Mouse (Mus musculus) limb, embryonic 14.5 days (tissue): Measurements from ENCODE around the gene Stpg2. TPM values are rescaled to one million over a fixed set of nuclear protein-coding genes. Genes with fewer than 3 reads are reported as not detected.

Experiments used
- ATAC-seq: fragments of 200-750 bp; cut with Nextera tagmentation; 2 replicates; pipeline ENCODE4 v1.8.0; 2017; ENCODE audit warnings: low read depth, moderate number of reproducible peaks, moderate TSS enrichment; ENCODE audit not compliant: low FRiP score
- DNase-seq: peaks from one replicate; pipeline ENCODE4 v3.0.0-alpha.2; 2015; ENCODE audit warnings: low spot score
- H3K27ac ChIP-seq: fragments of 300-500 bp; sonication (generic); replicated peaks from 2 replicates; pipeline ENCODE4 v1.5.1; 2014; ENCODE audit warnings: low read depth, mild to moderate bottlenecking, low read length, moderate library complexity, mixed read lengths
- H3K27me3 ChIP-seq: fragments of 300-500 bp; sonication (generic); 2 replicates; pipeline ENCODE4 v1.6.1; 2014; ENCODE audit warnings: low read length, mixed read lengths; ENCODE audit not compliant: control insufficient read depth, insufficient read depth
- H3K36me3 ChIP-seq: fragments of 300-500 bp; sonication (generic); 2 replicates; pipeline ENCODE4 v1.6.1; 2014; ENCODE audit warnings: mild to moderate bottlenecking, low read length, moderate library complexity, mixed read lengths; ENCODE audit not compliant: control insufficient read depth, insufficient read depth
- H3K4me1 ChIP-seq: fragments of 300-500 bp; sonication (generic); 2 replicates; pipeline ENCODE4 v1.6.1; 2014; ENCODE audit warnings: antibody characterized with exemption, low read length, mixed read lengths; ENCODE audit not compliant: control insufficient read depth, insufficient read depth
- H3K4me2 ChIP-seq: fragments of 300-500 bp; sonication (generic); replicated peaks from 2 replicates; pipeline ENCODE4 v1.6.1; 2014; ENCODE audit warnings: low read depth, mild to moderate bottlenecking, low read length, moderate library complexity; ENCODE audit not compliant: severe bottlenecking
- H3K4me3 ChIP-seq: fragments of 300-500 bp; sonication (generic); replicated peaks from 2 replicates; pipeline ENCODE4 v1.5.1; 2014; ENCODE audit warnings: low read length
- H3K9ac ChIP-seq: fragments of 300-500 bp; sonication (generic); 2 replicates; pipeline ENCODE4 v1.6.1; 2014; ENCODE audit warnings: mild to moderate bottlenecking, low read depth, low read length, moderate library complexity; ENCODE audit not compliant: severe bottlenecking
- H3K9me3 ChIP-seq: fragments of 300-500 bp; sonication (generic); 2 replicates; pipeline ENCODE4 v1.6.1; 2016; ENCODE audit warnings: low read length; ENCODE audit not compliant: control insufficient read depth
- POLR2A ChIP-seq: fragments of 200-500 bp; IDR thresholded peaks from 2 replicates; pipeline ENCODE4 v1.8.0; 2012; ENCODE audit warnings: inconsistent platforms, mild to moderate bottlenecking, moderate library complexity, borderline replicate concordance; ENCODE audit not compliant: insufficient read depth, insufficient read length; ENCODE audit errors: extremely low read depth
- WGBS: fragments of 180-500 bp; shearing (Covaris S2); extraction: QIAGEN DNeasy Blood & Tissue Kit; methylation state at CpG from one replicate; pipeline ENCODE4 v1.1.7; 2014; 5-methylcytosine and 5-hydroxymethylcytosine counted together
- polyA plus RNA-seq, 2 experiments: library from polyadenylated mRNA; depleted of rRNA in 1 of 2; stranded (reverse) in 1 of 2; unstranded in 1 of 2; fragments of >200 nt; fragmentation: Nextera tagmentation in 1 of 2; extraction: Ambion mirVana in 1 of 2; gene quantifications; 2 replicates each; pipeline versions ENCODE4 v1.2.1 to v1.2.3; 2012 to 2014

Gene Stpg2
- polyA plus RNA-seq, 2 experiments = not detected

- WGBS = 66% methylated on average over 5 of the region's 5 CpGs
- Histone ChIP-seq H3K4me1 (no peaks in the 10 kb centered on the region), H3K27me3 (no peaks in the 10 kb centered on the region), H3K4me3 (no peak overlapping the region), H3K36me3 (no peaks in the 10 kb centered on the region), H3K9ac (no peak overlapping the region), H3K27ac (no peak overlapping the region), H3K4me2 (no peak overlapping the region), H3K9me3 (no peaks in the 10 kb centered on the region)
- DNase-seq (no peak), ATAC-seq (no peak)
- no peak for TF ChIP-seq POLR2A
Observed at GRCm38 (mm10) chr3:139419142-139419541, 213.6 kb downstream of the Stpg2 start.

GRCm38 (mm10) chr3:139442170-139442569 is 236.7 kb downstream of the Stpg2 start:
- Histone ChIP-seq H3K27me3 (no peaks in the 10 kb centered on the region), H3K27ac (no peak overlapping the region), H3K4me2 (no peak overlapping the region), H3K4me3 (no peak overlapping the region), H3K9ac (no peak overlapping the region), H3K9me3 (no peaks in the 10 kb centered on the region), H3K36me3 (no peaks in the 10 kb centered on the region), H3K4me1 (no peaks in the 10 kb centered on the region)
- TF ChIP-seq POLR2A = no peak
- WGBS = 85% methylated on average over 7 of the region's 7 CpGs
- DNase-seq (no peak), ATAC-seq (no peak)

- Histone ChIP-seq H3K36me3 (no peaks in the 10 kb centered on the region), H3K4me2 (no peak overlapping the region), H3K27me3 (no peaks in the 10 kb centered on the region), H3K27ac (no peak overlapping the region), H3K9me3 (no peaks in the 10 kb centered on the region), H3K4me3 (no peak overlapping the region), H3K4me1 (no peaks in the 10 kb centered on the region), H3K9ac (no peak overlapping the region)
- no peak for TF ChIP-seq POLR2A
- ATAC-seq = no peak
- WGBS = 72% methylated on average over 3 of the region's 3 CpGs
- DNase-seq = no peak
Observed at GRCm38 (mm10) chr3:139495939-139496338, 290.4 kb downstream of the Stpg2 start.

GRCm38 (mm10) chr3:139502216-139502615 is 296.7 kb downstream of the Stpg2 start:
- H3K27me3 ChIP-seq = no peaks in the 10 kb centered on the region
- no peak for TF ChIP-seq POLR2A
- ATAC-seq = no peak

GRCm38 (mm10) chr3:139509275-139509985 is 303.9 kb downstream of the Stpg2 start:
- no peak for TF ChIP-seq POLR2A
- Histone ChIP-seq H3K36me3 (no peaks in the 10 kb centered on the region), H3K9ac (no peak overlapping the region), H3K4me1 (no peaks in the 10 kb centered on the region), H3K4me3 (no peak overlapping the region), H3K4me2 (no peak overlapping the region), H3K9me3 (no peaks in the 10 kb centered on the region), H3K27ac (no peak overlapping the region), H3K27me3 (no peaks in the 10 kb centered on the region)
- peak; percentile 77 for ATAC-seq
- DNase-seq = peak; percentile 40
- 54% methylated on average over 6 of the region's 6 CpGs for WGBS

More at GRCm38 (mm10) chr3:139502216-139502615, 296.7 kb downstream of the Stpg2 start:
- Histone ChIP-seq H3K4me1 (no peaks in the 10 kb centered on the region), H3K9ac (no peak overlapping the region), H3K27ac (no peak overlapping the region), H3K9me3 (no peaks in the 10 kb centered on the region), H3K4me3 (no peak overlapping the region), H3K4me2 (no peak overlapping the region), H3K36me3 (no peaks in the 10 kb centered on the region)
- WGBS = 81% methylated on average over 5 of the region's 5 CpGs
- DNase-seq = no peak
